Mouse (Mus musculus) lung, postnatal 4 days (tissue): Measurements from ENCODE around the gene Smurf1.

Experiments
- DNase-seq, 2 experiments: peaks; one replicate each; pipeline ENCODE4 v3.0.0; 2021

Smurf1 gene

GRCm38 (mm10) chr5:144954432-144954831 is 11.2 kb downstream of the Smurf1 start:
- DNase-seq = no peak

GRCm38 (mm10) chr5:144952592-144952991 is 13.1 kb downstream of the Smurf1 start:
- no peak for DNase-seq

GRCm38 (mm10) chr5:144950428-144951051 is 15.1 kb downstream of the Smurf1 start:
- DNase-seq = no peak

- DNase-seq = no peak
These were observed 15.8 kb downstream of the Smurf1 start for GRCm38 (mm10) chr5:144949856-144950255.

- peak in 1 of 2 experiments; percentile 52 for DNase-seq
These were observed 17.2 kb downstream of the Smurf1 start for GRCm38 (mm10) chr5:144948422-144948821.

GRCm38 (mm10) chr5:144948002-144948401 is 17.6 kb downstream of the Smurf1 start:
- DNase-seq = peak; percentile 29 to 68

GRCm38 (mm10) chr5:144946032-144946431 is 19.6 kb downstream of the Smurf1 start:
- peak; percentile 70 to 77 for DNase-seq

GRCm38 (mm10) chr5:144944932-144945331 is 20.7 kb downstream of the Smurf1 start:
- DNase-seq = peak; percentile 52 to 71

GRCm38 (mm10) chr5:144944370-144944769 is 21.3 kb downstream of the Smurf1 start:
- DNase-seq = no peak

- no peak for DNase-seq
These were observed 22.3 kb downstream of the Smurf1 start for GRCm38 (mm10) chr5:144943346-144943745.

GRCm38 (mm10) chr5:144942431-144942830 is 23.2 kb downstream of the Smurf1 start:
- peak in 1 of 2 experiments; percentile 14 for DNase-seq

GRCm38 (mm10) chr5:144940904-144941303 is 24.7 kb downstream of the Smurf1 start:
- DNase-seq = no peak

- no peak for DNase-seq
These were observed 28.3 kb downstream of the Smurf1 start for GRCm38 (mm10) chr5:144937304-144937703.

GRCm38 (mm10) chr5:144933486-144933885 is 32.2 kb downstream of the Smurf1 start:
- no peak for DNase-seq

GRCm38 (mm10) chr5:144931841-144932240 is 33.8 kb downstream of the Smurf1 start:
- no peak for DNase-seq

GRCm38 (mm10) chr5:144928856-144929713 is 36.6 kb downstream of the Smurf1 start:
- DNase-seq = no peak

- DNase-seq = no peak
These were observed 39.4 kb downstream of the Smurf1 start for GRCm38 (mm10) chr5:144926275-144926674.

GRCm38 (mm10) chr5:144923351-144923750 is 42.3 kb downstream of the Smurf1 start:
- DNase-seq = no peak

- no peak for DNase-seq
These were observed 45.9 kb downstream of the Smurf1 start for GRCm38 (mm10) chr5:144919790-144920189.

GRCm38 (mm10) chr5:144919194-144919593 is 46.5 kb downstream of the Smurf1 start:
- DNase-seq = no peak

GRCm38 (mm10) chr5:144918204-144918603 is 47.4 kb downstream of the Smurf1 start:
- DNase-seq = no peak

GRCm38 (mm10) chr5:144917172-144917571 is 48.5 kb downstream of the Smurf1 start:
- no peak for DNase-seq

GRCm38 (mm10) chr5:144915828-144916227 is 49.8 kb downstream of the Smurf1 start:
- no peak for DNase-seq

- DNase-seq = no peak
These were observed 51.2 kb downstream of the Smurf1 start for GRCm38 (mm10) chr5:144914433-144914906.
